Mouse (Mus musculus): ENCODE measurements around the gene Gm21800.
"Not testable (repeated sequence)": the region's sequence is repeated elsewhere in the genome, so short reads cannot be mapped to it uniquely, and the experiment has no call there.

The Gm21800 gene

DNA sequence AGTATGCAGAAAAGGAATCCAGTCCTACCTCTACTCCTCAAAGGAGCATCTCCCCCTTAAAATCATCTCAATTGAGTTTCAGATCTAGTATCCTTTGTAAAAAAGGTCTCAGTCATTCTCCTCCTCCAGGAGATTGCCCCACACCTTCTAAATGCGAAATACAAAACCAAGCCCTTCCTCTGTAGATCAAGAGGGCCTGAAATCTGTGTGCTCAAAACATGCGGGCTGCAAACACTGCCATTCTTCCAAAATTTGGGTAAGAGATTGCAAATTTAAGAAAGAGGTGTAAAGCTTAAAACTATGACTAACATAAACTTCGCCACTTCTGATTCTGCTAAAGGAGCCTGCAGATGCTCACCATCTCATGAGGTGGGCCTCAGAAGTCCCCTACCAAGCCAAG is at the start of gene Gm21800:
Gene Gm21800 (plus strand): TSS at position 301 of the 400 bp plus-strand sequence.
- not testable (repeated sequence) for DNase-seq (ENCODE audit: low spot score in 2 of 2)

Measured in right cerebral cortex, adult 2 months (tissue).